Mouse (Mus musculus): ENCODE data around the gene Helt.

GRCm38 (mm10) chr8:46288021-46288420, 6.5 kb downstream of the Helt start:
- no peak for TF ChIP-seq CTCF (IDR thresholded peaks at IDR 0.05; ENCODE audit: borderline replicate concordance, control insufficient read depth, extremely low read depth, insufficient read depth, low read length, poor library complexity)
- TF ChIP-seq POLR2A (IDR thresholded peaks at IDR 0.05; ENCODE audit: control insufficient read depth, extremely low read depth, insufficient read depth, low read length, poor library complexity): no peak
